Mouse (Mus musculus) E14TG2a.4 (cell line): ENCODE measurements around the gene Pax2.

Experiments
- CTCF ChIP-seq: conservative IDR thresholded peaks from 2 replicates; pipeline ENCODE4 v1.5.1; 2014; ENCODE audit warnings: low read length
- NANOG ChIP-seq: IDR thresholded peaks from 2 replicates; pipeline ENCODE4 v1.6.1; 2014; ENCODE audit warnings: borderline replicate concordance, low read length, mixed read lengths
- POU5F1 ChIP-seq: IDR thresholded peaks from 2 replicates; pipeline ENCODE4 v1.6.1; 2014; ENCODE audit warnings: low read length, borderline replicate concordance

- TF ChIP-seq CTCF (no peak), NANOG (no peak), POU5F1 (no peak)
Measured at GRCm38 (mm10) chr19:44759531-44760118, 3.8 kb downstream of the Pax2 start.
